Mouse (Mus musculus): ENCODE data around the gene G430095P16Rik. TPM values are rescaled to one million over a fixed set of nuclear protein-coding genes. Genes with fewer than 3 reads are reported as not detected.

G430095P16Rik gene
- not detected for polyA plus RNA-seq (2014; fragmentation: Illumina TruSeq; extraction: RNeasy Lipid Tissue Mini Kit (QIAGEN cat#74804); ENCODE audit: low read depth, low replicate concordance)

GRCm38 (mm10) chr8:84722850-84723570 lies at the start of gene G430095P16Rik:
TSS of gene G430095P16Rik (plus strand) at chr8:84723007.

GRCm38 (mm10) chr8:84686191-84687002 lies 36.4 kb upstream of the G430095P16Rik start, which contains the start of gene Trmt1:
TSS of gene Trmt1 (plus strand) at chr8:84686307.

DNA sequence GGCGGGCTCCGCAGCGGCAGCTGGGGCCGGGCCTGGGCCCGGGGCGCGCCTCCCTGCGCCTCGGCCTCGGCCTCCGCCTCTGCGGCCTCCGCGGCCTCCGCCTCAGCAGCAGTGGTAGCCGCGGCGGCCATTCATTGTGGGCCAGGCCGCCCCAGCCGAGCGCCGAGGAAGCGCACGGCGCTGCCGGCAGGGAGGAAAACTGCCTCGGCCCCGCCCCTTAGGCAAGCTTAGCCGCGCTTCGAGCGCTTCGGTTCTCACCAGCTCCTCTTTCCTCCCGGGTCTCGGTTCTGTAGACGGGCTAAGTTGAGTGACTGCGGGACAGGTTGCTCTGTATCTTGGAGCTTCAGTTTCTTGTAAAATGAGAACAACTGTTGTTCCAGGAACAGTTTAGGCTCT lies 35.1 kb upstream of the G430095P16Rik start, which contains the start of gene Nacc1:
TSS of gene Nacc1 (minus strand) at position 158 of the 396 bp plus-strand sequence.

GRCm38 (mm10) chr8:84700941-84701911 lies 21.6 kb upstream of the G430095P16Rik start, which contains the start of gene Lyl1:
TSS of gene Lyl1 (plus strand) at chr8:84701457.

Other genes with a start within 250 kb of the G430095P16Rik start
- gene Ier2, start 60.2 kb upstream of the G430095P16Rik start, polyA plus RNA-seq (2014; fragmentation: Illumina TruSeq; extraction: RNeasy Lipid Tissue Mini Kit (QIAGEN cat#74804); ENCODE audit: low read depth, low replicate concordance), result 19.2 TPM
- 39.8 TPM for gene Trmt1, start 36.7 kb upstream of the G430095P16Rik start, polyA plus RNA-seq (2014; fragmentation: Illumina TruSeq; extraction: RNeasy Lipid Tissue Mini Kit (QIAGEN cat#74804); ENCODE audit: low read depth, low replicate concordance)
- 25.1 TPM for gene Nacc1, start 35.1 kb upstream of the G430095P16Rik start, polyA plus RNA-seq (2014; fragmentation: Illumina TruSeq; extraction: RNeasy Lipid Tissue Mini Kit (QIAGEN cat#74804); ENCODE audit: low read depth, low replicate concordance)
- 3.0 TPM for gene Lyl1, start 21.6 kb upstream of the G430095P16Rik start, polyA plus RNA-seq (2014; fragmentation: Illumina TruSeq; extraction: RNeasy Lipid Tissue Mini Kit (QIAGEN cat#74804); ENCODE audit: low read depth, low replicate concordance)
- gene Nfix, start 77.3 kb downstream of the G430095P16Rik start, polyA plus RNA-seq (2014; fragmentation: Illumina TruSeq; extraction: RNeasy Lipid Tissue Mini Kit (QIAGEN cat#74804); ENCODE audit: low read depth, low replicate concordance), result 84.9 TPM
- gene Dand5, start 99.8 kb downstream of the G430095P16Rik start, polyA plus RNA-seq (2014; fragmentation: Illumina TruSeq; extraction: RNeasy Lipid Tissue Mini Kit (QIAGEN cat#74804); ENCODE audit: low read depth, low replicate concordance), result 14.0 TPM
- gene Gadd45gip1, start 108.5 kb downstream of the G430095P16Rik start, polyA plus RNA-seq (2014; fragmentation: Illumina TruSeq; extraction: RNeasy Lipid Tissue Mini Kit (QIAGEN cat#74804); ENCODE audit: low read depth, low replicate concordance), result 28.8 TPM
- 101 TPM for gene Rad23a, start 117.7 kb downstream of the G430095P16Rik start, polyA plus RNA-seq (2014; fragmentation: Illumina TruSeq; extraction: RNeasy Lipid Tissue Mini Kit (QIAGEN cat#74804); ENCODE audit: low read depth, low replicate concordance)
- gene Calr, start 123.9 kb downstream of the G430095P16Rik start, polyA plus RNA-seq (2014; fragmentation: Illumina TruSeq; extraction: RNeasy Lipid Tissue Mini Kit (QIAGEN cat#74804); ENCODE audit: low read depth, low replicate concordance), result 330 TPM
- 26.7 TPM for gene Farsa, start 134.0 kb downstream of the G430095P16Rik start, polyA plus RNA-seq (2014; fragmentation: Illumina TruSeq; extraction: RNeasy Lipid Tissue Mini Kit (QIAGEN cat#74804); ENCODE audit: low read depth, low replicate concordance)
- 0.92 TPM for gene Syce2, start 149.1 kb downstream of the G430095P16Rik start, polyA plus RNA-seq (2014; fragmentation: Illumina TruSeq; extraction: RNeasy Lipid Tissue Mini Kit (QIAGEN cat#74804); ENCODE audit: low read depth, low replicate concordance)
- 84.6 TPM for gene Gcdh, start 170.9 kb downstream of the G430095P16Rik start, polyA plus RNA-seq (2014; fragmentation: Illumina TruSeq; extraction: RNeasy Lipid Tissue Mini Kit (QIAGEN cat#74804); ENCODE audit: low read depth, low replicate concordance)
- gene Klf1, start 178.9 kb downstream of the G430095P16Rik start, polyA plus RNA-seq (2014; fragmentation: Illumina TruSeq; extraction: RNeasy Lipid Tissue Mini Kit (QIAGEN cat#74804); ENCODE audit: low read depth, low replicate concordance), result 0.29 TPM
- gene Dnase2a, start 185.6 kb downstream of the G430095P16Rik start, polyA plus RNA-seq (2014; fragmentation: Illumina TruSeq; extraction: RNeasy Lipid Tissue Mini Kit (QIAGEN cat#74804); ENCODE audit: low read depth, low replicate concordance), result 9.4 TPM
- gene Mast1, start 214.4 kb downstream of the G430095P16Rik start, polyA plus RNA-seq (2014; fragmentation: Illumina TruSeq; extraction: RNeasy Lipid Tissue Mini Kit (QIAGEN cat#74804); ENCODE audit: low read depth, low replicate concordance), result 0.13 TPM
- gene Rtbdn, start 224.0 kb downstream of the G430095P16Rik start, polyA plus RNA-seq (2014; fragmentation: Illumina TruSeq; extraction: RNeasy Lipid Tissue Mini Kit (QIAGEN cat#74804); ENCODE audit: low read depth, low replicate concordance), result not detected
- gene Gm49661, start 246.4 kb downstream of the G430095P16Rik start, polyA plus RNA-seq (2014; fragmentation: Illumina TruSeq; extraction: RNeasy Lipid Tissue Mini Kit (QIAGEN cat#74804); ENCODE audit: low read depth, low replicate concordance), result not detected
- gene Prdx2, start 246.6 kb downstream of the G430095P16Rik start, polyA plus RNA-seq (2014; fragmentation: Illumina TruSeq; extraction: RNeasy Lipid Tissue Mini Kit (QIAGEN cat#74804); ENCODE audit: low read depth, low replicate concordance), result 451 TPM
- gene Rnaseh2a, start 246.8 kb downstream of the G430095P16Rik start, polyA plus RNA-seq (2014; fragmentation: Illumina TruSeq; extraction: RNeasy Lipid Tissue Mini Kit (QIAGEN cat#74804); ENCODE audit: low read depth, low replicate concordance), result 30.6 TPM